Mouse (Mus musculus): ENCODE data around the gene Mfsd4b3. TPM values are rescaled to one million over a fixed set of nuclear protein-coding genes. Genes with fewer than 3 reads are reported as not detected.

The Mfsd4b3 gene
- polyA plus RNA-seq, 1 experiment from 2014 or later, result 0.93 TPM

GRCm38 (mm10) chr10:39906799-39907658 lies 52.9 kb downstream of the Mfsd4b3 start:
- Histone ChIP-seq H3K4me1 (ENCODE audit: control insufficient read depth, insufficient read depth, low read length) (no peaks in the 10 kb centered on the region), H3K36me3 (ENCODE audit: control insufficient read depth, insufficient read depth, low read length) (no peaks in the 10 kb centered on the region), H3K27me3 (ENCODE audit: control insufficient read depth, insufficient read depth, low read length) (no peaks in the 10 kb centered on the region), H3K9ac (replicated peaks; ENCODE audit: low read depth, low read length) (no peak overlapping the region), H3K4me3 (ENCODE audit: low read depth, low read length) (no peak overlapping the region), H3K4me2 (replicated peaks; ENCODE audit: low read depth, low read length) (no peak overlapping the region), H3K9me3 (ENCODE audit: control insufficient read depth, low read depth, low read length) (no peaks in the 10 kb centered on the region), H3K27ac (ENCODE audit: low read length) (no peak overlapping the region)
- 71% methylated on average over 10 of the region's 10 CpGs for WGBS
- ATAC-seq (ENCODE audit: insufficient number of reproducible peaks, insufficient read depth, low FRiP score, low read depth), result no peak

GRCm38 (mm10) chr10:39904191-39904590 lies 55.8 kb downstream of the Mfsd4b3 start:
- Histone ChIP-seq H3K27me3 (ENCODE audit: control insufficient read depth, insufficient read depth, low read length) (no peaks in the 10 kb centered on the region), H3K9me3 (ENCODE audit: control insufficient read depth, low read depth, low read length) (no peaks in the 10 kb centered on the region), H3K4me2 (replicated peaks; ENCODE audit: low read depth, low read length) (no peak overlapping the region), H3K4me3 (ENCODE audit: low read depth, low read length) (no peak overlapping the region), H3K4me1 (ENCODE audit: control insufficient read depth, insufficient read depth, low read length) (no peaks in the 10 kb centered on the region), H3K9ac (replicated peaks; ENCODE audit: low read depth, low read length) (no peak overlapping the region), H3K36me3 (ENCODE audit: control insufficient read depth, insufficient read depth, low read length) (no peaks in the 10 kb centered on the region), H3K27ac (ENCODE audit: low read length) (no peak overlapping the region)
- 81% methylated on average over 3 of the region's 3 CpGs for whole genome bisulfite sequencing
- ATAC-seq (ENCODE audit: insufficient number of reproducible peaks, insufficient read depth, low FRiP score, low read depth), result no peak

DNA sequence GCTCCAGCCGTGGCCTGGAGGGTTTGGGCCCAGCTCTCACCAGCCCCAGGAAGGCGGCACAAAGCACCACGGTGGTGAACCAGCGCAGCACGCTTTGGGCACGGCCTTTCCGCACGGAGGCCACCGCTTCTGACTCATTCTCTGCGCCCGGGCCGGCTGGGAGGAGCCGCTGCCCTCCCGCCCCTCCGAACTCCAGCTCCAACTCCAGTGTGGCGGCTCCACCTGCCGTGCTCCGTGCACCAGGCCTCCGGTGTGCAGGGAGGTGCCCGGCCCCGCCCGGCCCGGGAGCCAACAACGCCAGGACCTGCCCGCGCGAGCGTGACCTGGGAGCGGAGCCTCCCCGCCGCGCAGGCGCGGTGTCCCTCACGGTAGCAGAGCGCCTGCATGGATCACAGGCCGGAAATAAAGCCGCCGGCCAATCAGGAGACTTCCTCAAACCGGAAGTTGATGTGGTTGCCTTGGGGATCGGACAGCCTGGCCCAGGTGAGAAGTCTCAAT lies 61.0 kb downstream of the Mfsd4b3 start, which contains the start of gene Mfsd4b4:
Gene Mfsd4b4 (minus strand): TSS at position 365 of the 498 bp plus-strand sequence.
- under 1% methylated on average over 41 of the region's 41 CpGs for WGBS
- peak; percentile 97 for ATAC-seq (ENCODE audit: insufficient number of reproducible peaks, insufficient read depth, low FRiP score, low read depth)
- Histone ChIP-seq H3K27ac (ENCODE audit: low read length) (peak within 1 kb of the TSS; percentile 79), H3K9me3 (ENCODE audit: control insufficient read depth, low read depth, low read length) (no peaks in the 10 kb centered on the region), H3K4me2 (replicated peaks; ENCODE audit: low read depth, low read length) (peak within 1 kb of the TSS; percentile 84), H3K4me3 (ENCODE audit: low read depth, low read length) (peak within 1 kb of the TSS; percentile 49), H3K9ac (replicated peaks; ENCODE audit: low read depth, low read length) (peak within 1 kb of the TSS; percentile 64), H3K36me3 (ENCODE audit: control insufficient read depth, insufficient read depth, low read length) (no peaks in the 10 kb centered on the region; the same call in 1 of the 2 replicates), H3K27me3 (ENCODE audit: control insufficient read depth, insufficient read depth, low read length) (no peaks in the 10 kb centered on the region), H3K4me1 (ENCODE audit: control insufficient read depth, insufficient read depth, low read length) (0 out of 2 replicates have a peak, but pooled peaks cover 3% of the 10 kb centered on the region)

Other genes with a start within 250 kb of the Mfsd4b3 start
- 43.7 and 45.0 TPM in 2 replicates for gene Rev3l, start 228.0 kb downstream of the Mfsd4b3 start, polyA plus RNA-seq (2014; fragmentation: Nextera tagmentation; extraction: Ambion mirVana)
- 3.9 and 5.3 TPM in 2 replicates for gene Mfsd4b4, start 60.9 kb downstream of the Mfsd4b3 start, polyA plus RNA-seq (2014; fragmentation: Nextera tagmentation; extraction: Ambion mirVana)
- gene Mfsd4b2, start 33.2 kb downstream of the Mfsd4b3 start, polyA plus RNA-seq (2014; fragmentation: Nextera tagmentation; extraction: Ambion mirVana), result 0.10 TPM in 1 of 2 replicates, not detected in the other
- gene Mfsd4b5, start 26.5 kb upstream of the Mfsd4b3 start, polyA plus RNA-seq (2014; fragmentation: Nextera tagmentation; extraction: Ambion mirVana), result 0.21 TPM in 1 of 2 replicates, not detected in the other
- not detected in 2 replicates for gene Mfsd4b1, start 65.1 kb upstream of the Mfsd4b3 start, polyA plus RNA-seq (2014; fragmentation: Nextera tagmentation; extraction: Ambion mirVana)
- 9.2 and 10.3 TPM in 2 replicates for gene Slc16a10, start 182.1 kb upstream of the Mfsd4b3 start, polyA plus RNA-seq (2014; fragmentation: Nextera tagmentation; extraction: Ambion mirVana)

All from stomach, embryonic 14.5 days (tissue).